Mouse (Mus musculus): ENCODE measurements around the gene Fam151a.
"Not testable (repeated sequence)": the region's sequence is repeated elsewhere in the genome, so short reads cannot be mapped to it uniquely, and the experiment has no call there.

The Fam151a gene

GRCm38 (mm10) chr4:106733636-106734035 lies at the start of gene Fam151a:
Gene Fam151a (plus strand): TSS chr4:106733889.
- DNase-seq: no peak

- no peak for DNase-seq
These were observed 44.9 kb upstream of the Fam151a start for GRCm38 (mm10) chr4:106688636-106689296.

GRCm38 (mm10) chr4:106693841-106694430 lies 39.8 kb upstream of the Fam151a start:
- no peak for DNase-seq

- no peak for DNase-seq
These were observed 33.7 kb upstream of the Fam151a start for GRCm38 (mm10) chr4:106699989-106700388.

- no peak for DNase-seq
These were observed 32.9 kb upstream of the Fam151a start for GRCm38 (mm10) chr4:106700798-106701197.

- no peak for DNase-seq
These were observed 29.7 kb upstream of the Fam151a start for GRCm38 (mm10) chr4:106703956-106704355.

GRCm38 (mm10) chr4:106704416-106704815 lies 29.3 kb upstream of the Fam151a start:
- peak; percentile 25 for DNase-seq

GRCm38 (mm10) chr4:106705096-106705665 lies 28.5 kb upstream of the Fam151a start:
- no peak for DNase-seq

GRCm38 (mm10) chr4:106707957-106708356 lies 25.7 kb upstream of the Fam151a start:
- DNase-seq: no peak

- peak; percentile 69 for DNase-seq
These were observed 25.3 kb upstream of the Fam151a start for GRCm38 (mm10) chr4:106708408-106708807.

GRCm38 (mm10) chr4:106713622-106714021 lies 20.1 kb upstream of the Fam151a start:
- no peak for DNase-seq

GRCm38 (mm10) chr4:106720631-106721030 lies 13.1 kb upstream of the Fam151a start:
- peak; percentile 15 for DNase-seq

- DNase-seq: no peak
These were observed 2.9 kb upstream of the Fam151a start, which contains the start of gene Mroh7 for GRCm38 (mm10) chr4:106730814-106731213. Gene Mroh7 (minus strand): TSS chr4:106730925.

GRCm38 (mm10) chr4:106736884-106737283 lies 3.2 kb downstream of the Fam151a start:
- not testable (repeated sequence) for DNase-seq

- no peak for DNase-seq
These were observed 4.2 kb downstream of the Fam151a start for GRCm38 (mm10) chr4:106737904-106738303.

- DNase-seq: no peak
These were observed 12.2 kb downstream of the Fam151a start for GRCm38 (mm10) chr4:106745862-106746261.

- no peak for DNase-seq
These were observed 13.4 kb downstream of the Fam151a start for GRCm38 (mm10) chr4:106747001-106747580.

GRCm38 (mm10) chr4:106749699-106750098 lies 16.0 kb downstream of the Fam151a start:
- DNase-seq: peak; percentile 54

- DNase-seq: no peak
These were observed 18.0 kb downstream of the Fam151a start for GRCm38 (mm10) chr4:106751726-106752125.

GRCm38 (mm10) chr4:106764166-106764565 lies 30.5 kb downstream of the Fam151a start:
- DNase-seq: no peak

- DNase-seq: no peak
These were observed 35.6 kb downstream of the Fam151a start for GRCm38 (mm10) chr4:106769306-106769705.

- DNase-seq: no peak
These were observed 38.9 kb downstream of the Fam151a start for GRCm38 (mm10) chr4:106772558-106772957.

- DNase-seq: not testable (repeated sequence)
These were observed 42.1 kb downstream of the Fam151a start for GRCm38 (mm10) chr4:106775767-106776166.

GRCm38 (mm10) chr4:106776998-106777397 lies 43.3 kb downstream of the Fam151a start:
- peak; percentile 20 for DNase-seq

Data from cerebellum, adult 11 months (tissue).